Mouse (Mus musculus): Measurements from ENCODE around the gene Dusp16.

DNA sequence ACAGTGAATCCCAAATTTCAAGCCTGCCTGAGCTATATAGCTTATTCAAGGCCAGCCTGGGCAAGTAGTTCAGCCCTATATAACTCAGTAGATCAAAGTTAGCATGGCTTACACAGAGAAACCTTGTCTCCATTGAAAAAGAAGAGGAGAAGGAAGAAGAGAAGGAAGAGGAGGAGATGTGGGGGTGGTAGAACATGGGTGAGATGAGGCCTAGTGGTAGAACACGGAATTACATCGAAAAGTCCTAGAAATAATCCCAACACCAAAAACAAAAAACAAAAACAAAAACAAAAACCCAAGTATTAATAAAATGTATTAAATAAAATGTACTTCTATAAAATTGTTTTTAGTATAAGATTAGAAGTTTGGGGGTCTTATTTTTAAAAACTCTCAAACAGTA lies 12.4 kb downstream of the Dusp16 start:
- TF ChIP-seq MYOG (IDR thresholded peaks at IDR 0.05; ENCODE audit: control insufficient read depth, extremely low read depth, insufficient read length), result no peak
- no peak for TF ChIP-seq CTCF (IDR thresholded peaks at IDR 0.05; ENCODE audit: control insufficient read depth, insufficient read depth, insufficient read length)
- TF ChIP-seq MAX (IDR thresholded peaks at IDR 0.05), result no peak
- no peak for TF ChIP-seq USF1 (IDR thresholded peaks at IDR 0.05; ENCODE audit: low read depth)
- no peak for TF ChIP-seq CEBPB (IDR thresholded peaks at IDR 0.05; ENCODE audit: low read depth)
- TF ChIP-seq FOSL1 (IDR thresholded peaks at IDR 0.05; ENCODE audit: insufficient read depth, low read length, poor library complexity, severe bottlenecking), result no peak

Measured in C2C12 (cell line).